Mouse (Mus musculus) forebrain, embryonic 16.5 days (tissue): Measurements from ENCODE around the gene Gstt4. TPM values are rescaled to one million over a fixed set of nuclear protein-coding genes. Genes with fewer than 3 reads are reported as not detected.
A peak's percentile ranks its signal among the peaks of the same experiment; 100 is the strongest.
"Not testable (repeated sequence)": the region's sequence is repeated elsewhere in the genome, so short reads cannot be mapped to it uniquely, and the experiment has no call there.

Experiments used
- ATAC-seq: fragments of 200-750 bp; cut with Nextera tagmentation; 2 replicates; pipeline ENCODE4 v1.8.0; 2017; ENCODE audit warnings: mild to moderate bottlenecking, moderate library complexity
- H3K27ac ChIP-seq: fragments of 300-500 bp; sonication (generic); 2 replicates; pipeline ENCODE4 v1.5.1; 2014; ENCODE audit warnings: low read length, control low read depth
- H3K27me3 ChIP-seq: fragments of 300-500 bp; sonication (generic); replicated peaks from 2 replicates; pipeline ENCODE4 v1.6.1; 2014; ENCODE audit warnings: low read length; ENCODE audit not compliant: control insufficient read depth, insufficient read depth
- H3K36me3 ChIP-seq: fragments of 300-500 bp; sonication (generic); 2 replicates; pipeline ENCODE4 v1.6.1; 2014; ENCODE audit not compliant: control insufficient read depth, insufficient read depth
- H3K4me1 ChIP-seq: fragments of 300-500 bp; sonication (generic); replicated peaks from 2 replicates; pipeline ENCODE4 v1.6.1; 2014; ENCODE audit warnings: low read length; ENCODE audit not compliant: control insufficient read depth, insufficient read depth
- H3K4me2 ChIP-seq: fragments of 300-500 bp; sonication (generic); 2 replicates; pipeline ENCODE4 v1.6.1; 2014; ENCODE audit warnings: mild to moderate bottlenecking, low read length, control low read depth
- H3K4me3 ChIP-seq: fragments of 300-500 bp; sonication (generic); replicated peaks from 2 replicates; pipeline ENCODE4 v1.5.1; 2014; ENCODE audit warnings: mild to moderate bottlenecking, low read length, control low read depth
- H3K9ac ChIP-seq: fragments of 300-500 bp; sonication (generic); replicated peaks from 2 replicates; pipeline ENCODE4 v1.6.1; 2014; ENCODE audit warnings: low read depth, low read length, control low read depth
- H3K9me3 ChIP-seq: fragments of 300-500 bp; sonication (generic); 2 replicates; pipeline ENCODE4 v1.6.1; 2016; ENCODE audit warnings: low read length; ENCODE audit not compliant: control insufficient read depth
- WGBS: fragments of 180-500 bp; shearing (Covaris S2); extraction: QIAGEN DNeasy Blood & Tissue Kit; methylation state at CpG from one replicate; pipeline ENCODE4 v1.1.7; 2014; 5-methylcytosine and 5-hydroxymethylcytosine counted together
- polyA plus RNA-seq: library from polyadenylated mRNA; unstranded; fragments of >200 nt; fragmentation: Nextera tagmentation; extraction: Ambion mirVana; gene quantifications from 2 replicates; pipeline ENCODE4 v1.2.1, GENCODE M21; 2015

Gstt4 gene
- polyA plus RNA-seq, 1 experiment from 2014 or later = not detected

- Histone ChIP-seq H3K4me3 (no peak overlapping the region), H3K9ac (no peak overlapping the region), H3K4me2 (no peak overlapping the region), H3K27ac (no peak overlapping the region), H3K27me3 (no peaks in the 10 kb centered on the region), H3K36me3 (no peaks in the 10 kb centered on the region), H3K4me1 (no peaks in the 10 kb centered on the region), H3K9me3 (no peaks in the 10 kb centered on the region)
- WGBS = 26% methylated on average over 1 of the region's 1 CpGs
- ATAC-seq = no peak
Measured at GRCm38 (mm10) chr10:75844800-75845199, 22.5 kb upstream of the Gstt4 start.

DNA sequence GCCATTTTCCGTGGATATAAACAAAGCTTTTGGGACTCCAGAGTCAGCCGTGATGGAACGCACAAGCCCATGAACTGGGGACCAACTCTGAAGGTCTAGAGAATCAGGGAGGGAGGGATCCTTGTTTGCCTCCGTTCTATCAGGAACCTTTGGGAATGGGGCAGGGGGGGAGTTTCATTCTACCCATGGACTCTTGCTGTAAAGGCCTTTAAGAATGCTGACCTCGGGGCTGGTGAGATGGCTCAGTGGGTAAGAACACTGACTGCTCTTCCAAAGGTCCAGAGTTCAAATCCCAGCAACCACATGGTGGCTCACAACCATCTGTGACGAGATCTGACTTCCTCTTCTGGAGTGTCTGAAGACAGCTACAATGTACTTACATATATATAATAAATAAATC, 21.6 kb upstream of the Gstt4 start:
- H3K4me3 ChIP-seq, H3K9ac ChIP-seq, H3K27me3 ChIP-seq, ATAC-seq, H3K9me3 ChIP-seq, H3K4me2 ChIP-seq, H3K4me1 ChIP-seq, H3K27ac ChIP-seq, H3K36me3 ChIP-seq: not testable (repeated sequence)
- WGBS = 85% methylated on average over 6 of the region's 6 CpGs

GRCm38 (mm10) chr10:75839092-75839491, 16.7 kb upstream of the Gstt4 start:
- Histone ChIP-seq H3K4me1 (peaks cover 27% of the 10 kb centered on the region), H3K4me3 (no peak overlapping the region), H3K9me3 (no peaks in the 10 kb centered on the region), H3K4me2 (no peak overlapping the region), H3K27ac (no peak overlapping the region), H3K36me3 (no peaks in the 10 kb centered on the region), H3K27me3 (peaks cover 5% of the 10 kb centered on the region), H3K9ac (no peak overlapping the region)
- 90% methylated on average over 10 of the region's 10 CpGs for WGBS
- no peak for ATAC-seq

- peak; percentile 90 for ATAC-seq
- H3K36me3 ChIP-seq = no peaks in the 10 kb centered on the region
- peaks cover 30% of the 10 kb centered on the region for H3K4me1 ChIP-seq
- peak within 1 kb of the TSS; percentile 80 for H3K27ac ChIP-seq
- H3K4me3 ChIP-seq = peak within 1 kb of the TSS; percentile 67
- H3K9ac ChIP-seq = peak within 1 kb of the TSS; percentile 74
- peaks cover 10% of the 10 kb centered on the region for H3K27me3 ChIP-seq
- H3K4me2 ChIP-seq = peak within 1 kb of the TSS; percentile 69
- WGBS = 0% methylated on average over 21 of the region's 21 CpGs
- H3K9me3 ChIP-seq = no peaks in the 10 kb centered on the region
Measured at GRCm38 (mm10) chr10:75837248-75837759, 15.0 kb upstream of the Gstt4 start, which contains the start of gene Gstt2. Gstt2 (minus strand) TSS chr10:75837424.

- WGBS = 18% methylated on average over 9 of the region's 10 CpGs
Measured at GRCm38 (mm10) chr10:75835761-75836531, 13.6 kb upstream of the Gstt4 start.

DNA sequence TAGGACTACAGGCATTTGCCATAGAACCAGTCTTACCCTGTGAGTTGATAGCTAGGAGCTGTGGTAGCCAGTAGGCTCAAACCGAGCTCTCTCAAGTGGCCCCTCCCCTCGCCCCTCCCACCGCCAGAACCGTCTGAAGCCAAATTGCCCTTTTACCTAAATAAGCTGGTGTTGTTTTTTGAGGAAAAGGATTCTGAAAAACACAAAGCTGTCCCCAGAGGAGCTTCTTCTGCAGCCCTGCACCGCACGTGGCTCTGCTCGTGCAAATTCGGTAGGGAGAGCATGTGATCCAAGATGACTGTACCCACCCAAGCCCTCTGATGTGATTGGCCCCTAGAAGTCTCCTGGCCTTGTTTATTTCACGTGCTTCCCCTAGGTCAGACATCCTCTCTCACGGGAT, 13.0 kb upstream of the Gstt4 start:
- H3K36me3 ChIP-seq = no peaks in the 10 kb centered on the region
- no peak overlapping the region for H3K27ac ChIP-seq
- H3K9ac ChIP-seq = 0 out of 2 replicates have a peak overlapping the region, but pooled peaks have one; percentile 24
- H3K9me3 ChIP-seq = no peaks in the 10 kb centered on the region
- peaks cover 30% of the 10 kb centered on the region for H3K4me1 ChIP-seq
- ATAC-seq = 0 out of 2 replicates have a peak, but pooled peaks have one; percentile 34
- peaks cover 10% of the 10 kb centered on the region for H3K27me3 ChIP-seq
- H3K4me3 ChIP-seq = peak overlapping the region; percentile 37
- peak overlapping the region; percentile 52 for H3K4me2 ChIP-seq
- WGBS = 4% methylated on average over 10 of the region's 10 CpGs

More at GRCm38 (mm10) chr10:75835761-75836531, 13.6 kb upstream of the Gstt4 start:
- Histone ChIP-seq H3K27ac (no peak overlapping the region), H3K4me1 (peaks cover 30% of the 10 kb centered on the region), H3K9ac (no peak overlapping the region), H3K36me3 (no peaks in the 10 kb centered on the region), H3K4me3 (peak overlapping the region; percentile 37), H3K4me2 (peak overlapping the region; percentile 52), H3K27me3 (peaks cover 10% of the 10 kb centered on the region), H3K9me3 (no peaks in the 10 kb centered on the region)
- ATAC-seq = no peak

DNA sequence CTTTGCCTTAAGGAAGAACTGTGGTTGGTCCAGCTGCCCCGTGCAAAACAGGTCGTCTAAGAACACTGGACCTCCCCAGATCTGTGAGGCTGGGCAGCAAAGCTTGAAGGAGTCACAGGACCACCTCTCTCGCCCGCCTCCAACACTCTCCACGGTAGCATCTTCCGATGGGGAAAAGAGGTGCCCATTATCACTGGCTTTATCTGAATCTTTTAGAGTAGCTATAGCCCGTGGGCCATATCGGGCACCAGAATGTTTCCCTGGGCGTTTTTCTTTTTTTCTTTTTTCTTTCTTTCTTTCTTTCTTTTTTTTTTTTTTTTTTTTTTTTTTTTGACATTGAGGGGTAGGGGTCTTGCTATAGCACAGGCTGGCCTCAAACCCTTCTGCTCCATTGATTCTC, 12.4 kb upstream of the Gstt4 start:
- H3K36me3 ChIP-seq = no peaks in the 10 kb centered on the region
- WGBS = 10% methylated on average over 9 of the region's 9 CpGs
- peak overlapping the region; percentile 35 for H3K4me3 ChIP-seq
- H3K9ac ChIP-seq = peak overlapping the region; percentile 27
- H3K9me3 ChIP-seq = no peaks in the 10 kb centered on the region
- no peak overlapping the region for H3K27ac ChIP-seq
- no peak for ATAC-seq
- H3K4me2 ChIP-seq = peak overlapping the region; percentile 52
- peaks cover 30% of the 10 kb centered on the region for H3K4me1 ChIP-seq
- H3K27me3 ChIP-seq = peaks cover 10% of the 10 kb centered on the region

- 1% methylated on average over 21 of the region's 21 CpGs for WGBS
- Histone ChIP-seq H3K4me3 (peak overlapping the region; percentile 35), H3K27me3 (peaks cover 10% of the 10 kb centered on the region), H3K9me3 (no peaks in the 10 kb centered on the region), H3K4me1 (peaks cover 30% of the 10 kb centered on the region), H3K4me2 (peak overlapping the region; percentile 52), H3K27ac (no peak overlapping the region), H3K36me3 (no peaks in the 10 kb centered on the region), H3K9ac (peak overlapping the region; percentile 27)
- no peak for ATAC-seq
Measured at GRCm38 (mm10) chr10:75834250-75834649, 11.9 kb upstream of the Gstt4 start.

GRCm38 (mm10) chr10:75833456-75834080, 11.2 kb upstream of the Gstt4 start:
- Histone ChIP-seq H3K4me3 (peak overlapping the region; percentile 35), H3K4me2 (peak overlapping the region; percentile 52), H3K4me1 (peaks cover 33% of the 10 kb centered on the region), H3K9me3 (no peaks in the 10 kb centered on the region), H3K27ac (no peak overlapping the region), H3K27me3 (peaks cover 10% of the 10 kb centered on the region), H3K9ac (no peak overlapping the region), H3K36me3 (no peaks in the 10 kb centered on the region)
- WGBS = 18% methylated on average over 21 of the region's 21 CpGs
- ATAC-seq = no peak
